Mouse (Mus musculus): ENCODE results near the gene Naa40.

Gene Naa40

DNA sequence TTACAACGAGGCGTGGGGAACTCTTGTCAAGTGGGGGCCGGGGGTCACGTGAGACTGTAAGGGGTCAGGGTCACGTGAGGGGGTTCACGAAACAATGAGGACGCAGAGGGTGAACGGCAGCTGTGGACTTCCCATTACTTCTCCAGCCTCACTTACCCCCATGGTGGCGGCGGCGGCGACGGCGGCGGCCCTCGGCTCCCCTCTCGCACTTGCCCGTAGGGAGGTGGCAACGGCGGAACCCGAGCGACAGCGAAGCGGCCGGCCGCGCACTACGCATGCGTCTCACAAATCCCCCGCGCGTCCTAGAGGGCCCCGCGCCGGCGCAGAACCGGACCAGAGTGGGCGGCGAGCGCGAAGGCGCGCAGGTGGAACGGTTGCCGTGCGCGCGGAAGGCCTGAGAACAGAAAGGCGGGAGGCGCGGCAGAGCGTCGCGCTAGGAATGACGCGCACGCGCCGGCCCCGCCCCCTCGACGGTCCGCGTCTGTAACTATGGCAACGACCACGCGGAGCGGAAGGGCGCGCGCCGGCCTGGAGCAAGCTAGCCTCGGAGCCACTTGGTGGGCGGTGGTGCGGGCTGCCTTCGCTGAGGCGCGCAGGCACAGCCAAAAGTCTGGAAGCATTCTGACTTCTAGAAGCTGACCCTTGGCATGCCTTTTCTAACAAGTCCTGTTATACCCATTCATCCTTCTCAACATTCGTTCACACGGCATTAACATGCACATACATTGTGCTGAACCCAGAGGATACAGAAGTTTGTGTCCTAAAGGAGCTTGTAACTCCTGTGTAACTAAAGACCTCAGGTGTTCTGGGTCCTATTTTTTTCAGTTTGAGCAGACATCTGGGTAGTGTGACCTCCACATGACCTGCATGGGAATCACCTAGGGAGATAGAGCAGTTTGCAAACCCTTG is at the start of gene Naa40:
Gene Naa40 (minus strand): TSS at position 402 of the 909 bp plus-strand sequence.
- peak; percentile 94 for DNase-seq (ENCODE audit: low read depth)

DNA sequence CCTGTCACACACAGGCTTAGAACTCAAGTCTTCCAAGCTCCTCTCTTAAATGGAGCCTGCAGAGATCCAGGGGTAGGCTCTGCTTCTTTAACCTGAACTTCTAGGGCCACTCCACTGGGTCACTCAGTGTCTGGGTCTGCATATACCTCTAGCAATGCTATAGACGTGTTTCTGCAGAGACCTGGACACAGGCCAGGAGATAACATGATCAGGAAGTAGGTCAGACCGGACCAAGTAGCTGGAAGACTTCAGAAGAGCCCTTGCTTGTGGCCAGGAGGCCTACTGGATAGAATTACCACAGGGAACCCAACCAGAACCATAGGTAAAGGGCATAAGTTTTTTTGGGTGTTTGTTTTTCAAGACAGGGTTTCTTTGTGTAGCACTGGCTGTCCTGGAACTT is 48.8 kb upstream of the Naa40 start:
- DNase-seq (ENCODE audit: low read depth): peak; percentile 54

DNA sequence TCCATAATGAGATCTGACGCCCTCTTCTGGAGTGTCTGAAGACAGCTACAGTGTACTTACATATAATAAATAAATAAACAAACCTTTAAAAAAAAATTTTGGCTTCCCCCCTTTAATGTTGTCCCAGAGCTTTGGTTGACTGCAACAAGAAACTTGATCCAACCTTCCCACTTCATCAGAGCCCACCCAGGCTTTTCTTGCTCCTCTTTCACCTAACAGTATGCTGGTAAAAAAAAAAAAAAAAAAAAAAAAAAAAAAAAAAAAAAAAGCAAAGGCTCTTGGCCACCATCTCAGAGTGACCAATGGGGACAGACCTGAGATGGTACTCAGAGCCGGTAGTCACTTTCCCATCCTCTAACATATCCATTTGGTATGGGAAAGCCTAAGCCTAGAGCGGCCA is 47.3 kb upstream of the Naa40 start:
- no peak for DNase-seq (ENCODE audit: low read depth)

DNA sequence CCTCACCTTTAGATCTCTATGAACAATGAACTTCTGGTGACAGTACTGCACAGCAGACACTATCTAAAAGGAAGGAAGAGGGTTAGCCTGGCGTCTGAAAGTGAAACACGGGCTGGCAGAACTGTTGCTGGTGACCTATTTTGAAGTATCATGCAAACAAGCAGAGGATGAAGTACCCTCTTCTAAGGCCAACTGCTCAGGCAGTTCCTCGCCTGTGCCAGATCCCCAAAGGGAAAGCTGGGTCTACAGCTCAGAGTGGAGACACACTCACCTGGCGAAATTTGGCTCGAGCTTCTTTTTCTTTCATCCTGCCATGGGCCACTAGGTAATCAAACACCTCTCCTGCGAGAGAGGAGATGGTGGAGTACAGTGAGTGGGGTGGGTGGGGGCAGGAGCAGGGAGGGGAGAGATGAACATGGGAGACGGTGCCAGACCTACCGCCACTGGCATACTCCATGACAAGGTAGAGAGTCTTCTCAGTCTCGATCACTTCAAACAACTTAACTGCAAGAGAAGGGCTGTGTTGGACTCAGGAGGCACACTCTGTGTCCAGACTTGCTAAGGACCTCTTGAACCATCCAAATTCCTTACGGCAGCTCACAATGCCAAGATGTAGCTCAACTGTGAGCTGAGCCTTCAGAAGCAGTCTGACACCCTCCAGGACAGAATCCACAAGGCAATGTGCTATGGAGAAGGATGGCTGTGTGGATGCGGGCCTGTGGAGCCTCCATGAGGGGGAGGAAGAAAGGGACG is 45.8 kb upstream of the Naa40 start:
- no peak for DNase-seq (ENCODE audit: low read depth)

DNA sequence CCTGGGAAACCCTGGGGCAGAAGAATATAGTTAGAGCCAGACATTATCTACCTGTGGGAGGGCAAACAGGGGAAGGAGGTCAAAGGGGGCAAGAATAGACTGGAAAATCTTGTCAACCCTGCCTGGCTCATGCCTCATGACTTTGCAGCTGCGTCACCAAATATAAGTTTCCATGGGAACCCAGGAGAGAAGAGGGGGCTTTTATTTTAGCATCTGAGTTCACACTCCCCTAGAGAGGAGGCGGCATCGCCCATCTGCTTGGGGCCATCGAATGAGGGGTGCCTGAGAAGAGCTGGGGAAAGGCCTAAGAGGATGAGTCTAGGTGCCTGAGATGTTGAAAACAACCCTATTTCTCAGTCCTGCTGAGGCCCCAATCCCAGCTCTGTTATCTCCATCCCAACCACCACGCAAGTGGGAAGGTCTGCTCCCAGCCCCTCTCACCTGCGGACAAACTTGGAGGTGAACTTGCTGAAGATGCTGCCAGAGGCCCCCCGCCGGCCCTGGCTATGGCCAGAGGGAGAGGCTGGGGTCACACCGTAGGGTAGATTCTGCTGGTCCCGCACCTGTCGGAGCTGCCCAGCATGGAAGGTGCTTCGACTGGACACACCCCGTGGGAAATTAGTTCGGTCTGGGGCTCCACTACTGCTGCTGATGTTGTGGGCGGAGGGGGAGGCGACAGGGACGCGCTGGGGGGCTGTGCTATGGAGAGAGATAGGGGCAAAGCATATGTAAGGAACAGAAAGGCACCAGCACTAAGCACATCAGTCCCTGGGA is 39.8 kb upstream of the Naa40 start:
- no peak for DNase-seq (ENCODE audit: low read depth)

DNA sequence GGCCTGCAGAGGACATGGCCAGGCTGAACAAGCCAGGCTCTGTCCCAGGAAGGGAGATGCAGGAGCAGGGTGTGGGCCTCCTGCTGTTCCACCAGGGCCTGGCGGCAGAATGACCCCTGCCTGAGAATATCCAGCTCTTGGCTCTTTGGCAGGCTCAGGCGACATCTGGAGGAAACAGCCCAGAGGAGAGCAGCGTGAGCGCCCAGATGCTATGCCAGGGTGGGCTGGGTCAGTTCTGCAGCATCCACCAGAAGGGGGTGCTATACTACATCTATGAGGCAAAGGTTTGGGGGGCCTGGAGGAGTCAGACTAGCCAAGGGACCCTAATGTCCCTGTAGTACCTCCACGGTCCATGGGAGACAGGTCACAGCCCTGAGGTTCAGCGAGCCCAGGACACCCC is 38.1 kb upstream of the Naa40 start:
- DNase-seq (ENCODE audit: low read depth): peak; percentile 44

DNA sequence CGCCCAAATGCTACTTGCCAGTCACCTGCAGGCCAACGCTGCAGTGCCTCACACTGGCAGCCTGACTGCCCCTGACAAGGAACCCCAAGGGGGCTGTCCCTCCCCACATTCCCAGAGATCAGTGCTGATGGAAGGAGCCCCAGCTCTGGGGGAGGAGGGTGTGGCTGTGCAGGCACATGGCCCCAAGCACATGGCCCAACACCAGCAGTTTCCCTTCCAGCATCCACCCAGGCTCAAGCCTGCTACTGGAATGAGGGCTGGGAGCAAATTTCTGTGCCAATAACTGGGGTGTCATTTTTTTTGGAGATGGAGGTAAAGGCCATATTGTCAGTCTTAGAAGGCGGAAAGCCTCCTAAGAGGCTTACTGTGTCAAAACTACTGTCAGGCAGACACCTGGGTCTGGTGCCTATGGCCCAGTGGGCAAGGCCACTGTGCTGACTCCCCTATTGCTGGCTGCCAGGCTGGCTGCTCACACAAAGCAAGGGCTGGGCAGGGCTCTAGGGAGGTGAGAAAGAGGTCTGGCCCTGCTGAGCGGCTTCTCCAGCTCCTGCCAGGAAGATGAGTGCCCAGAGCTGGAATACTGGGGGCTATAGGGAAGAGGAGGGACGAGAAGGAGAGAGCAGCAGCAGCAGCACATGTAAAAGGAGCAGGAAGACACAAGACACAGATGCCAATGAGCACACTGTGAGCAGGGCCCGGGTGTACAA is 37.4 kb upstream of the Naa40 start:
- DNase-seq (ENCODE audit: low read depth): no peak

DNA sequence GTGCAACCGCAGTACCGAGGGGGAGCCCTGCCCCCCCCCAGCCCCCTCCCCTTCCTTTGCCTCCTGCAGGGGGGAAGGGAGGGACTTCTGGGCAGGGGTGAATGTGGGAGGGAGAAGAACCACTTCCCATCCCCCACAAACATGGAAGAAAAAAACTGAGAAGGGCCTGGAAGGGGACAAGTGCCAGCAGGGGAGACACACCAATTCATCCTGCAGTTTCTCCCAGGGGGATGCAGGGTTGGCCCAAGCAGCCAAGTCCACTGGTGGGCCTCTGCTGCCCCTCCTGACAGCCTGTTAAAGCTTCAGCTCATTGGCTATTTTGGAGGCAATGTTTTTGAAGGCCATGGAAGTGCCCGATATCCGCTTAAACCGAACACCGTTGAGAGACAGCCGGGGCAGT is 35.8 kb upstream of the Naa40 start:
- DNase-seq (ENCODE audit: low read depth): no peak

DNA sequence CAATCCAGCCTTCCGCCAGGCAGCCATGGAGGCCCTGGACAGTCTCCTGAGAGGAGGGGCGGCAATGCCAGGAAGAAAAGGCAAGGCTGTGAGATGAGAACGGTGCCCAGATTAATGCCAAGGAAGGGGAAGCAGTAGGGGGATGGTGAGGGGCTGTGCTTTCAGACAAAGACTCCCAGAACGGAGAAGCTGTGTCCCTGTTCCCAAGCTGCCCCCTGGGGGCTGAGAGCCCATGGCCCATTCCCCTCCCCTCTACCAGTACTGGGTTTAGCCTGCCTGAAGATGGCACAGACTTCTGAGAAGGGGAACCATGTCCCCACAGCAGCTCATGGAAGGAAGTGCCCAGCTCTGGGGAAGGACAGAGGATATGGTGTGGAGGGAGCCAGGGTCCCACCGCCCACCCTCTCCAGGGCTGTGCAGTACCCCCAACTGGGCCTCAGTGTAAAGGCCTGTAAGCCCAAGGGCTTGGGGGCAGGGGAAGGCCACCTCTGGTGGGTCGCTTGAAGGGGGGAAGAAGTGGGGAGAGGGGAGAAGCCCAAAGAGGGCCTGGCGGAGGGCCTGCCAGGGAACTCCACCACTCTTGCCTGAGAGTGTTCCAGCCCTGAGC is 35.2 kb upstream of the Naa40 start:
- DNase-seq (ENCODE audit: low read depth): no peak

DNA sequence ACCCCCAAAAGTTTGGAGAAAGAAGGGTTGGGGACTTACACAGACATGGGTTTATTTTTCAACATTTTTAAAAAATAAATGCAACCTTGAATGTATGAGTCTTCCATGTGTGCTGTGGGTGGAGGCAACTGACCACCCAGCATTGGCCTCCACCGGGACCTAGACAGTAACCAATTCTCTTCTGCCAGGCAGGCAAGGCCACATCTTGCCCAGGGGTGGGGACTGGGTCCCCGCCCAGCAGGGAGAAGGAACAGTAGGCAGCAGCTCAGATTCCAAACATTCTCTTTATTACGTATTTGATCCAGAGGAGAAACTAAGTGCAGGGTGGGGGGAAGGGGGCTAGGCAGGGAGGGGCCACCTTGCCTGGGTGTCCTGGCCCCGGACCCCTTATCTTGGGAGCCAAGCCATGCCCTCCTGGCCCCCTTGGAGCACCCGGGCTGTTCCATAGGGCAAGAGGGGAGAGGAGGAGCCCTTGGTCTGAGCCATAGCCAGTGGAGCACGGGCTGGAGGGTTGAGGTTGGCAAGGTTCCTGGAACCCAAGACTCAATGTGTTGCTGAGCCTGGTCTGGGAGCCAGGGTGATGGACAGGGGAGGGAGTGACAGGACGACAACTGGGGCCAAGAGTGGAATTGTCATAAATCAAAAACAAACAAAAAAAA is 34.3 kb upstream of the Naa40 start:
- DNase-seq (ENCODE audit: low read depth): no peak

DNA sequence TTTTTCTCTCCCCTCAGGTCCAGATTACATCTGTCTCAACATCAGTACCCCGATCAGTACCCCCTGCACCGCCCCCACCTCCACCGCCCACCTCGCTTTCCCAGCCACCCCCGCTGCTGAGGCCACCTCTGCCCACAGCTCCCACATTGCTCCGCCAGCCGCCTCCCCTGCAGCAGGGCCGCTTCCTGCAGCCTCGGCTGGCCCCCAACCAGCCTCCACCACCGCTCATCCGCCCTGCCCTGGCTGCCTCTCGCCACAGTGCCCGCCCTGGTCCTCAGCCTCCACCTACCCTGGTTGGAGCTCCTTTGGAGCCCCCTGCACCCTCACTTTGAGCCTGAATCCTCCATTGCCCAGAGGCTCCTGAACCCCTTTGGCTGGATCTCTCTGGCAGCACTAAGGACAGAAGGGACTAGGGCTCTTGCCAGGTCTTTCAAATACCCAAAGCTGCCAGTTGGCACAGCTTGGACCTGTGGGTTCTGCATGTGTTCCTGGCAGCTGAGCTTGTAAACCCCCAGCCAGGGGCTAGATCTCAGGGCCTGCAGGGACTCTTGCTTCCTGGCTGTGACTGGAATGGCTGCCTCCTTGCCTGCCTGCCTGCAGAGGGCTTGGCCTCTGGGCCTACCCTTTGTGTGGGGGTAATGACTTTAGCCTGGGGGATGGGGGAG is 33.5 kb upstream of the Naa40 start:
- DNase-seq (ENCODE audit: low read depth): no peak

DNA sequence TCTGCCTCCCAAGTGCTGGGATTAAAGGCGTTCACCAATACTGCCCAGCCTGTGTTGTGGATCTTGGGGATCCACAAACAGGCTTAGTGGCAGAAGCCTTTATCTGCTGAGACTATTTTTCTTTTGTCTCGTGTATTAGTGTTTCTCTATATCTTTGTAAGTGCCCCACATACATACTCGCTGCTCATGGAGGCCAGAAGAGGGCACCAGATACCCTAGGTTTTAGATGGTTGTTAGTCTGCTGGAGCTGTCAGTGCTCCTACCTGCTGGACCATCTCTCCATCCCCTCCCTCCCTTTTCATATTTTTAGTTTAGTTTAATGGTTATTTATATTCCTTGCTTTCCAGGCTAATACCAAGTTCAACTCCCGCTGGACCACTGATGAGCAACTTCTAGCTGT is 32.5 kb upstream of the Naa40 start:
- peak; percentile 63 for DNase-seq (ENCODE audit: low read depth)

DNA sequence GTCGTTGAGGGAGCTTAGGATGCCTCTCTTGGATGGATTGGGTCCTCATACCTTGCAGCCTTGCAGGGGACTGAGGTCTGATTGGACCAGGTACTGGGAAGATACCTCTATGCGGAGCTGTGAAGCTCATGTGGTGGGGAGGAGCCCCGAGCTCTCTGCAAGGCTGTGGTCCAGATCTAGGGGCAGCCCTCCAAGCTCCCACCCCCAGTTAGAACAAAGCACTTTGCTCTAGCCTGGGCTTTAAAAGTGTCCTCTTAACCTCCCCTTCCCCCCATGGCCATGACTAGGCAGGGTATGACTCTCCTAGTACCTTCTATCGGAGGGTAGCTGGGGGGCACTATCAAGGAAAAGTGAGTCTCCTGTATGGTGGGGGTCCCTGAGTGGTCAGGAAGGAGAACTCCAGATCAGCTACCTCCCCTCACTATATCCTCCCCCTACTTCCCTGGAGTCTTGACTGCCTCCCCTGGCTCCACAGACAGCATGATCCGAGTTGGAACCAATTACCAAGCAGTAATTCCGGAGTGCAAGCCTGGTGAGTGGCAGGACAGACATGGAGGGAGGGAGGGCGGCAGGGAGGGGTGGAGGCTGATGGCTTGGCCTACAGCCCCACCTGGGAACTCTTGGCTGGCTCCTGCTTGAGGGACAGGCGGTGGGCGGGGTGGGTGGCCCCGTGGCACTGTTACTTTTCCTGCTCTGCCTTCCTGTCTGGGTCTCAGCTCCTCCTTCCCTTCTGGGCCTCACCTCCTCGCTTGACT is 28.5 kb upstream of the Naa40 start:
- DNase-seq (ENCODE audit: low read depth): peak; percentile 53

DNA sequence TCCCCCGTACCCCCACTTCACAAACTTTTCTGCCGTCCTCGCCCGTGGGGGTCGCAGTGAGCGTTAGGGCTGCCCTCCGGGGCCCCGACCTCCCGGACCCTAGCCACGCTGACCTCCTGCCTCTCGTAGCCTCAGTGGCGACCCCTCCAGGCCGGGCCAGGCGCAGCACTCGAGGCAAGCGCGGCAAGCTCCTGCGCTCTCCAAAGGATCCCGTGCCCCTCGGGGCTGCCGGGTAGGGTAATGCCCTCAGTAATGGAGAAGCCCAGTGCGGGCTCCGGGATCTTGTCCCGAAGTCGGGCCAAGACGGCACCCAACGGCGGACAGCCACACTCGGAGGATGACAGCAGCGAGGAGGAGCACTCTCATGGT is 27.7 kb upstream of the Naa40 start:
- peak; percentile 86 for DNase-seq (ENCODE audit: low read depth)

DNA sequence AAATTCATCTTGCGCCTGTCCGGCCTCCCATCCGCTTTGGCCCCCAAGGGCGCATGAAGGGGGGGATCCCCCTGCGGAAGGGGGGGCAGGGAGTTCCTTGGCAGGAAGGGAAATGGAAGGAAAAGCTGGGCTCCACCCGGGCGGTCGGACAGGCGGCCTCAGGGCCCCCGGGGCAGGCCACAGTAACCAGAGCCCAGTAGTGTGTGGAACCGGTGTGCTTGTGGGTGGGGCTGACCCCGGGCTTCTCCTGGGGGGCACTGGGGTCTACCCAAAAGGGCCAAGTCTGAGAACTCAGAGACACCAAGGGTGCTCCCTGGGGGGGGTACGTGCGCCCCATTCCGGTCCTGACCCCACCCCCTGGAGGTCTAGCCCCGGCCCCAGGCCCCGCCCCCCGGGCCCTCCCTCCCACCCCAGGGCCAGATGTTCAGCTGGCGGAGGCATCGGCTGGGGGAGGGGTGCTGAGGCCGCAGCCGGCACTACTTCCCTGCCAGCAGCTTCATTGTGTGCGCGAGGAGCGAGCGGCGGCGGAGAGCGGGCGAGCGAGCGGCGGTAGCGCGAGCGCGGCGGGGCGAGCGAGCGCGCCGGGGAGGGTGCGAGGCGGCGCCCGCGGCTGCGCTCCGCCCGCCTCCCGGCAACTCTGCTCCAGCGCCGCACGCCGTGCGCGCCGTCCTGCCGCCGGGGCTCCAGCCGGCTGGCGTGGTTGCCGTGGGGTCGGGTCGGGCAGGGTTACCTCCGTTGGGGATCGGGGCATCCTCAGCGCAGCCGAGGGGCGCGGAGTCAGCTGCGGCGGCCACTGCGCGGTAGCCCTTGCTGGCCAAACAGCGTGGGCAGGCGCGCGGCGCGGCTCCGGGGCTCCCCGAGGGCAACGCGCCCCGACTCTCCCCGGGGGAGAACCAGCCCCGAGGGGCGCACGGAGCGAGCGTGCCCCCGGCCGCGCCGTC is 27.1 kb upstream of the Naa40 start:
- DNase-seq (ENCODE audit: low read depth): peak; percentile 87

DNA sequence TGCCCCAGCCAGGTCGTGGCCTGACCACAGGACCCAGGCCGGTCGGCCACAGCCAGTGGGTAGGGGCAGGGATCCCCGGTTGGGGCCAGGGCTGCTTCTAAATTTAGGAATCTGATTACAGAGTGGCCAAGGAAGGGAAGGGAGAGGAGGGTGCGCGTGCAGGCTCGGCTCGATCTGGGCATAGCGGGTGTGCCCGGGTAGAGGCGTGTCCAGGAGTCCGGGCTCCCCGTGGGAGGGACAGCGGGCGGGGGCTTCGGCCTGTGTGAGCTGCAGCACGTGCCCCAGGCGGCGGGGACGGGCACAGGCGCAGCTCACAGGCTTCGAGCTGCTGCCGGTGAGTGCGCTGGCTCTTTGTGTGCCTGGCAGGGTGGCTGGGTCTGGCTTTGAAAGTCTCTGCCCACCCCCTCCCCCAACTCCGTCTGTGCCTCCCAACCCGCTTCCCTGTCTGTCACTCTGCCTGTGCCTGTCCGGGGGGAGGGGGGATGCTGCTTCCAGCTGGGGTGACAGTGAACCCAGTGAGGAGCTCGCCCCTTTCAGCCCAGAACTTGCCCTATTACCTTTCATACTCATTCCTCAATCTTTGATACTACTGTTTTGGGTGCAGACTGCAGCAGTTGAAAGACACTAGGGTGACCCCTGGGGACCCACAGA is 26.2 kb upstream of the Naa40 start, which contains the start of gene Rcor2:
Gene Rcor2 (plus strand): TSS at position 235 of the 651 bp plus-strand sequence.
- peak; percentile 92 for DNase-seq (ENCODE audit: low read depth)

DNA sequence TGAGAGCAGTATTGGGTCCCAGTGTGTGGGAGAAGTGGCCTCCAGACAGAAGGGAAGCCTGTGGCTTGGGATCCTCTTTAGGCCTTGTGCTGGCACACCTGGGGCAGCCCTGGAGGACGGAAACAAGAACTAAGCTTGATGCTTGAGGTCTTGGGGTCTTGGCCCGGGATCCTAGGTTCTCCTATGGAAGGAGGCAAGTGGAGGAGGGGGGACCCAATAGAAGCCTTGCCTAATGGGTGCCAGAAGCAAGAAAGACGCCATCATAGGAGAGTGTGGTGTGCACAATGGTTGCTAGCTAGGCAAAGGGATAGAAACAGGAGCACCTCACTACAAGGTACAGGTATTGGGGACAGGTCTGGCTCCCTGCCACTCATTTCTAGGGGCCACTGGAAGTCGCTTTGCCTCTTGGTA is 25.4 kb upstream of the Naa40 start:
- peak; percentile 41 for DNase-seq (ENCODE audit: low read depth)
